Mouse (Mus musculus) G1E (cell line): ENCODE results near the gene Homer2.

Experiments used
- CTCF ChIP-seq: IDR thresholded peaks from 2 replicates; pipeline ENCODE4 v1.5.1; 2012; ENCODE audit warnings: low read depth, low read length, inconsistent platforms, mixed read lengths
- GATA1 ChIP-seq: IDR thresholded peaks from 2 replicates; pipeline ENCODE4 v1.6.1; 2012; ENCODE audit warnings: borderline replicate concordance, low read length, inconsistent platforms, mixed read lengths
- POLR2AphosphoS5 ChIP-seq: IDR thresholded peaks from 2 replicates; pipeline ENCODE4 v1.6.1; 2012; ENCODE audit warnings: low read depth, low read length, inconsistent platforms; ENCODE audit not compliant: insufficient replicate concordance
- TAL1 ChIP-seq: conservative IDR thresholded peaks from 2 replicates; pipeline ENCODE4 v1.6.1; 2012; ENCODE audit warnings: low read depth, low read length, inconsistent platforms, mixed read lengths

- TF ChIP-seq CTCF: no peak
- no peak for TF ChIP-seq GATA1
- no peak for TF ChIP-seq TAL1
- TF ChIP-seq POLR2AphosphoS5: no peak
These were observed 92.3 kb downstream of the Homer2 start for GRCm38 (mm10) chr7:81615031-81615430.
